Mouse (Mus musculus): ENCODE results near the gene Git1. TPM values are rescaled to one million over a fixed set of nuclear protein-coding genes. Genes with fewer than 3 reads are reported as not detected.

The Git1 gene
- polyA plus RNA-seq, 1 experiment, result 53.2 TPM

- Histone ChIP-seq H3K4me3 (ENCODE audit: insufficient read depth, low read depth, low read length) (no peak overlapping the region), H3K27ac (ENCODE audit: insufficient read depth, low read depth, low read length) (no peak overlapping the region), H3K27me3 (replicated peaks; ENCODE audit: control insufficient read depth, insufficient read depth, low read length) (no peaks in the 10 kb centered on the region), H3K36me3 (ENCODE audit: control insufficient read depth, insufficient read depth, low read length) (no peaks in the 10 kb centered on the region), H3K4me1 (ENCODE audit: control insufficient read depth, insufficient read depth, low read length) (peaks cover 5% of the 10 kb centered on the region; the same call in 1 of the 2 replicates)
- no peak for DNase-seq
- TF ChIP-seq CTCF (conservative IDR thresholded peaks at IDR 0.05; ENCODE audit: insufficient read depth, insufficient read length, low read depth, low read length) (no peak), POLR2A (IDR thresholded peaks at IDR 0.05; ENCODE audit: low read depth, low read length) (no peak)
- WGBS, result 85% methylated on average over 3 of the region's 3 CpGs
Measured at GRCm38 (mm10) chr11:77465111-77465510, 28.3 kb upstream of the Git1 start.

GRCm38 (mm10) chr11:77466544-77466943, 26.8 kb upstream of the Git1 start:
- WGBS, result 57% methylated on average over 9 of the region's 9 CpGs
- H3K36me3 ChIP-seq (ENCODE audit: control insufficient read depth, insufficient read depth, low read length), result no peaks in the 10 kb centered on the region
- H3K27ac ChIP-seq (ENCODE audit: insufficient read depth, low read depth, low read length), result no peak overlapping the region
- no peaks in the 10 kb centered on the region for H3K27me3 ChIP-seq (replicated peaks; ENCODE audit: control insufficient read depth, insufficient read depth, low read length)
- DNase-seq, result no peak
- no peak overlapping the region for H3K4me3 ChIP-seq (ENCODE audit: insufficient read depth, low read depth, low read length)
- TF ChIP-seq POLR2A (IDR thresholded peaks at IDR 0.05; ENCODE audit: low read depth, low read length) (no peak), CTCF (conservative IDR thresholded peaks at IDR 0.05; ENCODE audit: insufficient read depth, insufficient read length, low read depth, low read length) (no peak)
- peaks cover 5% of the 10 kb centered on the region; the same call in 1 of the 2 replicates for H3K4me1 ChIP-seq (ENCODE audit: control insufficient read depth, insufficient read depth, low read length)

- TF ChIP-seq CTCF (conservative IDR thresholded peaks at IDR 0.05; ENCODE audit: insufficient read depth, insufficient read length, low read depth, low read length) (peak; percentile 61), POLR2A (IDR thresholded peaks at IDR 0.05; ENCODE audit: low read depth, low read length) (no peak)
- Histone ChIP-seq H3K36me3 (ENCODE audit: control insufficient read depth, insufficient read depth, low read length) (no peaks in the 10 kb centered on the region), H3K4me3 (ENCODE audit: insufficient read depth, low read depth, low read length) (no peak overlapping the region), H3K27me3 (replicated peaks; ENCODE audit: control insufficient read depth, insufficient read depth, low read length) (no peaks in the 10 kb centered on the region), H3K27ac (ENCODE audit: insufficient read depth, low read depth, low read length) (no peak overlapping the region), H3K4me1 (ENCODE audit: control insufficient read depth, insufficient read depth, low read length) (peaks cover under 1% of the 10 kb centered on the region; the same call in 1 of the 2 replicates)
- WGBS, result 5% methylated on average over 25 of the region's 25 CpGs
- peak; percentile 85 for DNase-seq
Measured at GRCm38 (mm10) chr11:77467157-77467556, 26.2 kb upstream of the Git1 start.

- no peak overlapping the region for H3K4me3 ChIP-seq (ENCODE audit: insufficient read depth, low read depth, low read length)
- peak; percentile 82 for DNase-seq
- H3K27me3 ChIP-seq (replicated peaks; ENCODE audit: control insufficient read depth, insufficient read depth, low read length), result no peaks in the 10 kb centered on the region
- TF ChIP-seq POLR2A (IDR thresholded peaks at IDR 0.05; ENCODE audit: low read depth, low read length) (no peak), CTCF (conservative IDR thresholded peaks at IDR 0.05; ENCODE audit: insufficient read depth, insufficient read length, low read depth, low read length) (peak; percentile 83)
- H3K36me3 ChIP-seq (ENCODE audit: control insufficient read depth, insufficient read depth, low read length), result no peaks in the 10 kb centered on the region
- H3K4me1 ChIP-seq (ENCODE audit: control insufficient read depth, insufficient read depth, low read length), result no peaks in the 10 kb centered on the region
- no peak overlapping the region for H3K27ac ChIP-seq (ENCODE audit: insufficient read depth, low read depth, low read length)
- WGBS, result 11% methylated on average over 20 of the region's 20 CpGs
Measured at GRCm38 (mm10) chr11:77467784-77468183, 25.6 kb upstream of the Git1 start.

GRCm38 (mm10) chr11:77468397-77468796, 25.0 kb upstream of the Git1 start:
- no peak overlapping the region for H3K27ac ChIP-seq (ENCODE audit: insufficient read depth, low read depth, low read length)
- TF ChIP-seq CTCF (conservative IDR thresholded peaks at IDR 0.05; ENCODE audit: insufficient read depth, insufficient read length, low read depth, low read length) (no peak), POLR2A (IDR thresholded peaks at IDR 0.05; ENCODE audit: low read depth, low read length) (no peak)
- WGBS, result 90% methylated on average over 9 of the region's 9 CpGs
- DNase-seq, result no peak
- H3K36me3 ChIP-seq (ENCODE audit: control insufficient read depth, insufficient read depth, low read length), result no peaks in the 10 kb centered on the region
- H3K4me3 ChIP-seq (ENCODE audit: insufficient read depth, low read depth, low read length), result no peak overlapping the region
- no peaks in the 10 kb centered on the region for H3K27me3 ChIP-seq (replicated peaks; ENCODE audit: control insufficient read depth, insufficient read depth, low read length)
- no peaks in the 10 kb centered on the region for H3K4me1 ChIP-seq (ENCODE audit: control insufficient read depth, insufficient read depth, low read length)

GRCm38 (mm10) chr11:77471407-77471806, 22.0 kb upstream of the Git1 start:
- no peaks in the 10 kb centered on the region for H3K4me1 ChIP-seq (ENCODE audit: control insufficient read depth, insufficient read depth, low read length)
- DNase-seq, result no peak
- H3K4me3 ChIP-seq (ENCODE audit: insufficient read depth, low read depth, low read length), result no peak overlapping the region
- WGBS, result 85% methylated on average over 29 of the region's 29 CpGs
- TF ChIP-seq CTCF (conservative IDR thresholded peaks at IDR 0.05; ENCODE audit: insufficient read depth, insufficient read length, low read depth, low read length) (no peak), POLR2A (IDR thresholded peaks at IDR 0.05; ENCODE audit: low read depth, low read length) (no peak)
- no peaks in the 10 kb centered on the region for H3K27me3 ChIP-seq (replicated peaks; ENCODE audit: control insufficient read depth, insufficient read depth, low read length)
- H3K27ac ChIP-seq (ENCODE audit: insufficient read depth, low read depth, low read length), result no peak overlapping the region
- H3K36me3 ChIP-seq (ENCODE audit: control insufficient read depth, insufficient read depth, low read length), result no peaks in the 10 kb centered on the region

- TF ChIP-seq CTCF (conservative IDR thresholded peaks at IDR 0.05; ENCODE audit: insufficient read depth, insufficient read length, low read depth, low read length), result no peak
- TF ChIP-seq POLR2A (IDR thresholded peaks at IDR 0.05; ENCODE audit: low read depth, low read length), result no peak
- Histone ChIP-seq H3K27me3 (replicated peaks; ENCODE audit: control insufficient read depth, insufficient read depth, low read length) (no peaks in the 10 kb centered on the region), H3K4me1 (ENCODE audit: control insufficient read depth, insufficient read depth, low read length) (no peaks in the 10 kb centered on the region), H3K36me3 (ENCODE audit: control insufficient read depth, insufficient read depth, low read length) (no peaks in the 10 kb centered on the region), H3K27ac (ENCODE audit: insufficient read depth, low read depth, low read length) (no peak overlapping the region), H3K4me3 (ENCODE audit: insufficient read depth, low read depth, low read length) (no peak overlapping the region)
- no peak for DNase-seq
- 94% methylated on average over 16 of the region's 16 CpGs for WGBS
Measured at GRCm38 (mm10) chr11:77472775-77473174, 20.6 kb upstream of the Git1 start.
